Mouse (Mus musculus): ENCODE data around the gene Timm8b.
"Not testable (repeated sequence)": the region's sequence is repeated elsewhere in the genome, so short reads cannot be mapped to it uniquely, and the experiment has no call there.

Gene Timm8b

DNA sequence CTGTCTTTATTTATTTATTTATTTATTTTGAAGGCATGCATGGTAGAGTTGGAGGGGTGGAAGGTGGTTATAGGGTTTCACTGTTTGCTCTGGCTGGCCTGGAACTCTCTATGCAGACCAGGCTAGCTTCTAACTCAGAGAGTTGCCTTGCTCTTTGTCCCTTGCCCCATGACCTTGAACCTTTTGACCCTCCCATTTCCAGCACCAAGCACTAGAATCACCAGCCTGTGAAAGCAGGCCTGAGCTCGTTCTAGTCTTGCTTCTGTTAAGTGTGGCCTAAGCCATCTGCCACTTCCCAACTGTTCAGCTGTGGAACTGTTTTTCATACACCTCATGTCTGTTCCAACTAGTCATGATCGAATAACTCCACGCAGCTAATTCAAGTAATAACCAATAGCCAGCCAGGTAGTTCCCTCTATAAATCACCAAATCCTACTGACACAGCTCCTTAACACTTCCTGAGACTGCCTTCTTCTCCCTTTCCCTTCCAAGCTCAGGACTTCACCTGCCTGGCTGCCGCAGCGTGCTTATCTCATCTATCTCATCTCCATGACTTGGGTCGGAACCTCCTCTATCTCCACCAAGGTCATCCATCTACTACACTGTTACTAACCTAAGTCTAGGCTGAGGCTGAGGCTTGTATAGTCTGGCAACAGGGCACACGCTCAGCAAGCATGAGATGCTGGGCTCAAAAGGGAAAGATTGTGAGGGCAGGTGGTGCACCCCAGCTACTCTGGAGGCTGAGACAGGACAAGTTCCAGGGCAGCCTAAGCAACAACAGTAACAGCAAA is 1.5 kb upstream of the Timm8b start:
- DNase-seq (ENCODE audit: low spot score) = no peak

DNA sequence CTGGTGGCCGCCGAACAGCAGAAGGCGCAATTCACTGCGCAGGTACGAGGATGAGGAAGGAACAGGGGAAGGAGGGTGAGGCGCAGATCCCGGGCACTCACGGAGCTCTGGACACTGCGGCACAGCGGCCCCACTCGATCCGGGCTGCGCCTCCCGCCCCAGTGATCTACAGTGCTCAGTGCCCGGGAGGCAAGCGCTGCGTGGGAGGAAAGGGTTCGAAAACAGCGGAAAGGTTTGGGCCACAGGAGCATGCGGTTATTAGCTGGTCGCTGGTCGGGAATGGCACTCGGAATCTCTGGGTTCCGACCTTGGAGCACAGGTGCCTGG is 251 bp downstream of the Timm8b start:
- no peak for DNase-seq (ENCODE audit: low spot score)

DNA sequence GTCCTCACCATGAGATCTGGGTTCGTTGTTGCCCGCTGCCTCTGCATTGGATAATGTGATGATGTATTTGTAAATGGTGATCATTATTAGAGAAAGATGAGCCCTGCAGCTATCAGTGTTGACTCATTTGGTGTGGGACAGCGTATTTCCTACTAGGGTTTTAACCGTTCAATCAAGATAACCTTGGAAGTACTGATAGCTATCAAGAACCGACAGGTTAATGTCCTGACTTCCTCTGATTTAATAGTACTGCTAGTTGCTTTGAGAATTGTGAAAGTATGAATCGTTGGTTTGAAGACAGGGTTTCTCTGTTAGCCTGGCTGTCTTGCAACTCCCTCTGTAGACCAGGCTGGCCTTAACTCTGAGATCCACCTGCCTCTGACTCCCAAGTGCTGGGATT is 628 bp downstream of the Timm8b start:
- DNase-seq (ENCODE audit: low spot score) = no peak

DNA sequence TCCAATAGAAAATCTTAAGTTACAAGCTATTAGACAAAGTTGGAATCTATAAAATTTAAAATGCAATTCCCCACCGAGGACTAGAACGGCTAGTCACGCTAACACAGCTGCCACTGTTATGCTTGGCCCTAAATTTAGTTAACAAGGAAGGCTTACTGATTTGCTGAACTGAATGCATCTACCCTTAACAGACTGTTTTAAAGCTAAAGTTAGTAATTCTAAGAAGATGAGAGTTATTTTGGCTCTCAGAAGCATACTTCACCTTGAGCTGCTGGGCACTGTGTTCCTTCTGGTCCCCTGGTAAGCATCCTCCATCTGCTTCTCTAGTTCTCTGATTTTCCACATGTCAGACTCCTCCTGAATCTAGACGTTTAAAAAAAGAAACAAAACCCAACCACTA is 8.4 kb downstream of the Timm8b start:
- no peak for DNase-seq (ENCODE audit: low spot score)

DNA sequence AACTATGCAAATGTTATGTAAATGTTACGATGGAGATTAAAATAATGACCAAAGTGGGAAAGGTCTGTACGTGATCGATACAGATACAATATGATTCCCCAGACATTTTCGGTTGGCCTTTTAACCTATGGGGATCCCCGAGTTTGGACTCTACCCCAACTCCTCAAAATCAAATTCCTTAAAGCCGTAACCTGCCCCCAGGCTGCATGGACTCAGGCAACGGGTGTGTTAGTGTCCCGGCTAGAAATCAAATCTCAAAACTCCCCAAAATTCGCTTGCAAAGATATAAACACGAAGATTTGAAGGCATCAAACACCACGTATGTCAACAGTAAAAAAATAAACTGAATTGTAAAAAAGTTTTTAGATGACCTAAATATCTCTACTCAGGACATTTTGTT is 12.5 kb downstream of the Timm8b start:
- DNase-seq (ENCODE audit: low spot score) = no peak

DNA sequence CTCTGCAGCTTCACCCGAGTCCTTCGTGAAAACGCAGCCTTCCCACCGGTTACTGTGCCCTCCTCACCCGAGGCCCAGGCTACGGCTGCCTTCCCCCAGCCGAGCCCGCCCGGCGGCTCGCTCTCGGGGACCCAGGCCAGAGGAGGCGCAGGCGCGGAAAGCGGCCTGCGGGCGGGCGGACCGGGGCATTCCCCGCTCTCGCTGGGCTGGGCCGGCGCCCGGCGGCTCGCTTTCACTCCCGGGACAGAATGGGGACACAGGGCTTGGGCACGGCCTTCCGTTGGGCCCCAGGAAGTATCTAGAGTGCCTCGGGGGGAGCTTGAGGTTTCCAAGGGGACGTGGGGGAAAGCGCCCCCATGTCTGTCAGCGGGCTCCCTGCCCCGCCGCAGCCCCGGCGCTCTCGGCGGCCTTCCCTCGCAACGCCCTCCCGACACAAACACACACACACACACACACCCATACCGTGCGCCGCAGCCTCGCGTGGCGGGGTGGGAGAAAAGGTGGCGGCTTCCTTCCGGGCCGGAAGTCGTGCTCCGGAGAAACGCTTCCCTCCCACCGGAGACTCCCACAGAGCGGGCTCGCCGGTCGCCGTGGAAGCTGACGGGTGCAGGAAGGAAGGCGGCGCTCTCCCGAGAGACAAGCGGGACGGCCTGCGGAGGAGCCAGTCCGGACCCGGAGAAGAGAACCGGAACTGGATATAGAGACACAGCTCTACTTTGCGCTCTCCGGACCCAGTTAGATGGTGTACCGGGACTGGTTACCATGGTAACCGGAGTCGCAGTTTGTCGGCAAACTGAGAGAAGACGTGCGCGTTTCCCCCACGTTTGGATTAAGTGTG is 13.3 kb downstream of the Timm8b start, which contains the start of the genes Pih1d2 and Nkapd1:
Gene Pih1d2 (plus strand): TSS at position 556 of the 838 bp plus-strand sequence.
Gene Nkapd1 (minus strand): TSS at position 699 of the 838 bp plus-strand sequence.
- peak; percentile 91 for DNase-seq (ENCODE audit: low spot score)

DNA sequence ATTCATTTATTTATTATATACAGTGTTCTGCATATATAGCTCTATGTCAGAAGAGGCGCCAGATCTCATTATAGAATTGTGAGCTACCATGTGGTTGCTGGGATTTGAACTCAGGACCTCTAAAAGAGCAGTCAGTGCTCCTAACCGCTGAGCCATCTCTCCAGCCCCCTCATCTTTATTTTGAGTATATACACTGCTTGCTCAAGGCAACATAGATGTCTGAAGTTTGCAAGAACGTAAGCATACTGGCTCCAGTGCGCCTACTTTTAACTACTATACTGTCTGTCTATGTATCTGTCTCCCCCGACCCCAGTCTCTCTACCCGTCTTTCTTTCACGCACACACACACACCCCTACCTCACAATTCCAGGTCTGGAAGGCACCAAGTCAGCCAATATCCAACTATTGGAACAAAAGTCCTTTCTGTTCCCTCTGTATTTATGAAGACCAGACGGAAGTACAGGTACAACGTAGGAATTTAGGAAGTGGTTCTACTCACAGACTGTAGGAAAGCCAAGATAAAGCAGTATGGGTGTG is 14.2 kb downstream of the Timm8b start:
- no peak for DNase-seq (ENCODE audit: low spot score)

DNA sequence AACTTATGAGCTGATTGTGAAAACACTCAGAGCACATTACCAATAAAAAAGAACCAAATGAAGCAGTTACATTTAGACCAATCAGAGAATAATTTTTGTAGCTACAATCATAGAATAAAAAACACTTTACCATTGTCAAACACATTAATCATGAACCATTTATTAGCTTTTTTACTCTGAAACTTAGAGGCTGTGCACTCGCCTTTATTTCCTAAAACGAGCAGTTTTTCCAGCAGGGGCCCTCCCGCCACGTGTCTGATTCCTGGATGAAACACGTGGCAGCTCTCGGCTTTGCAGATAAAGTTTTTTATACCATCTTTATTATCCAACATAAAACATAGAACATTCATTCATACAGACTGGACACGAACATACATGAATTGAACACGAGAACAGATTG is 27.2 kb downstream of the Timm8b start:
- not testable (repeated sequence) for DNase-seq (ENCODE audit: low spot score)

DNA sequence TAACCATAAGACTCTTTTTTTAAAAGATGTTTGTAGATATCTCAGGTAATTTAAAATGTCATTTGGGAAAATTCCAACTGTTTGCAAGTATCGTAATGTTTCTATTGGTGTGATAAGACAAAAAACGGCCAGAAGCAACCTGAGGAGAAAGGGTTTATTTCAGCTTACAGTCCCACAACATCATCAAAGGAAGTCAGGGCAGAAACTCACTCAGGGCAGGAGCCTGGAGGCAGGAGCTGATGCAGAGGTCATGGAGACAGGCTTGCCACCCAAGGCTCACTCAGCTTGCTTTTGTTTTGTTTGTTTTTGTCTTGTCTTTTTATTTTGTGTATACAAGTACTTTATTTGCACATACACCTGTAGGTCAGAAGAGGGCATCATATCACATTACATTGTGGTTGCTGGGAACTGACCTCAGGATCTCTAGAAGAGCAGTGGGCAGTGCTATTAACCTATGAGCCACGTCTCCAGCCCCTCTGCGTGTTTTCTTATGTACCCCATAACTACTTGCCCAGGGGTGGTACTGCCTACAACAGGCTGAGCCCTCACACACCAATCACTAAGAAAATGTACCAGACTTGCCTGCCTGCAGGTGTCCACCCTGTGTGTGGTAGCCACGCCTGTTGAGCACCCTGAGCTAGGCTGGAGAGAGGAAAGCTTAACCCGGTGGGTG is 28.4 kb downstream of the Timm8b start:
- DNase-seq (ENCODE audit: low spot score) = no peak

DNA sequence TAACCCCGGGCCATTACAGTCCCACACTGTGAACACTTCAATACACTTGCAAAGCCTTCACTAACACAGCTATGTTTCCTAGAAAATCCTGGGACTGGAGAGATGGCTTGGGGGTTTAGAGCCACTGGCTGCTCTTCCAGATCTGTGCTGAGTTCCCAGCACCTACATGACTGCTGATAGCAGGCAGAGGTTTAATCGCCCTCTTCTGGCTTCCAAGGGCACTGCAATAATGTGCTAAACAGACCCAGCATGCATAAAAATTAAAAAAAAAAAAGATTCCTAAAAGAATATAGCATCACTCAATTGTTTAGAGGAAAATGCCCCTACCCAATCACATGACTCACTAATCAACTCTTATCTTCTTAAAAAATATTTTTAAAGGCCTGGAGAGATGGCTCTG is 29.3 kb downstream of the Timm8b start:
- DNase-seq (ENCODE audit: low spot score) = peak; percentile 30

DNA sequence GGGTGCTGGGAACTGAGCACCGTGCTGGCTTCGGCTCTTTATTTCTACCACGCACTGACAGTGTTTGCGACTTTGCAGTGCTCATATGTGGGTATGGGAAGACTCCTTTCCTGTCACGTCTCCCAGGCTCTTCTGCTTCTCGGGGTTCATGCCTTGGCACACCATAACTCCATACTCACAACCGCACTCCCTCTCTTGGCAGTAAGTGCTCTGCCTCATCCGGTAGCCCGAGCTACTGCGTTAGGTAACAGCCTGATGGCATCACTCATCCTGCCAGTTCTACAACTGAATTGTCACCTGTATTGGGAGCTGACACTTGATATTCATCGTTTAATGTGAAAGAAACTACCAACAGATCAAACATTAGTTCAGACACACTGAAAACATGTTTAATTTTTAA is 30.6 kb downstream of the Timm8b start:
- DNase-seq (ENCODE audit: low spot score) = no peak

DNA sequence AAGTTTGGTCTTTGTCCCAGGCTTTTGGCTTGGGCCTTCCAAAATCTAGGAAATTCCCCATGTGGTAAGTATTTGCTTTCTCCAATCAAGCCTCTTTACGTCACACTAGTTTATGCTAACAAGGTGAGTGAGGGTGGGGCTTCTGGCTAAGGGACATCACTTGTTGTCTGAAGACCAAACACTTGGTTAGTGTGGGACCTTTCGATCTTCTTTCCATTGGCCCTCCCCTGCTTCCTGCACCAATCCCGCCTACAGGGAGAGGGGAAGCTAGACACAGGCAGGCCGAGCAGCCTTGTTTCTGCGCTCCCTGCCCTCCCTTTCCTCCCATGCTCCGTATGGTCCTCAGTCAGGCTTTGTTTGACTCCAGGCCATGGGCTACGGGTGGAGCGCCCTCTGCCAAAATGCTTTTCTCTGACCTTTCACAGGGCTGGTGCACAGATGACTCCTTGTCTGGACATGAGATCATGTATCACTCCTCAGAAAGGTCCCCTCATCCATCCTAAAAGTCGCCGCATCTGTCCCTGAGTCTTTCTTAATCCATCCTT is 43.2 kb downstream of the Timm8b start:
- DNase-seq (ENCODE audit: low spot score) = no peak

DNA sequence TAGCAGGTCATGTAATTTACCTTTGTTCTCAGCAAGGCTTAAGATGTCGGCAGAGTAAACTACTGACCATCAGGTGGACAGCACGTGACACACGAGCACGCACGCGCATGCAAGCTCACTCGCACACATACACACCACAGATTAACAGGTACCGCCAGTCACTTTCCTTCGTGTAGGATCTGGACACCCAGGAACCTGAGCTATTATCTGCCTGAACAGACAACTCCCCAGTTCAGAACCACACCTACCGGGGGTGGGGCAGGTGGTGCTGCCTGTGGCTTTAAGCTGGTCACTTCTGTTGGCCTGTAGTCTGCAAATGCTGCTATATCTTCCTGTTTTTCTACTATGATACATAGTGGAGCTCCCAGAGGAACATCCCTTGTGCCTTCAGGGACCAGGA is 46.8 kb downstream of the Timm8b start:
- DNase-seq (ENCODE audit: low spot score) = no peak
